Mouse (Mus musculus): ENCODE measurements around the gene Chek2.

DNA sequence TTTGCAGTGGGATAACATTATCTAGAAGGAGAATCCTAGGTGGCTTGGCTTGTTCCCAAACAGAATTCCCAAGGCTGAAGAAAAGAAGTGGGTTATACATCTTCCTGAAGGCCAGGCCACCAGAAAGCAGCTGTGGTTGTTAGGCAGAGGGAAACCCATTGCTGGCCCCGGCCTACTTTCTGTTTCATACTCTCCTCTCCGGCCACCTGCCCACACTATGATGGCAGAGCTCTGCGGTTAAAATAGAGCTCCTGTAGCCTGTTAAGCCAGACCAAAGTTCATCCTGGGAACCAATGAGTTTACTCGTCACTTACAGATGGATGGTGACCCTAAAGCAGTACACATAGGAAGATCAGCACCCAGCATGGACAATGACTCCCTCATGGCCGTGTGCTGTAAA is 12.2 kb upstream of the Chek2 start:
- TF ChIP-seq POLR2A (IDR thresholded peaks at IDR 0.05; ENCODE audit: control insufficient read depth in 1 of 2, insufficient read depth in 1 of 2, low read depth in 1 of 2, low read length in 2 of 2, poor library complexity in 1 of 2) = no peak
- no peak for TF ChIP-seq CTCF (IDR thresholded peaks at IDR 0.05 in 2 of 3, conservative IDR thresholded peaks at IDR 0.05 in 1 of 3; ENCODE audit: control insufficient read depth in 1 of 3, insufficient read depth in 1 of 3, low read depth in 2 of 3, low read length in 3 of 3, poor library complexity in 1 of 3, severe bottlenecking in 1 of 3)
- no peak for TF ChIP-seq MYB (IDR thresholded peaks at IDR 0.05; ENCODE audit: low read depth, low read length)
- no peak for TF ChIP-seq HCFC1 (IDR thresholded peaks at IDR 0.05; ENCODE audit: low read depth, low read length)
- TF ChIP-seq BHLHE40 (IDR thresholded peaks at IDR 0.05; ENCODE audit: borderline replicate concordance, low read depth, low read length) = no peak
